Mouse (Mus musculus): ENCODE measurements around the gene Sec24d. TPM values are rescaled to one million over a fixed set of nuclear protein-coding genes. Genes with fewer than 3 reads are reported as not detected.

Gene Sec24d
- polyA plus RNA-seq, 1 experiment from 2014 or later: 16.2 TPM

- WGBS: 79% methylated on average over 5 of the region's 5 CpGs
- Histone ChIP-seq H3K4me3 (ENCODE audit: low read depth, low read length) (no peak overlapping the region), H3K36me3 (ENCODE audit: control insufficient read depth, insufficient read depth, low read length) (no peaks in the 10 kb centered on the region)
These were observed 46.2 kb downstream of the Sec24d start for GRCm38 (mm10) chr3:123313477-123313876.

GRCm38 (mm10) chr3:123313920-123314614 lies 46.8 kb downstream of the Sec24d start:
- Histone ChIP-seq H3K4me2 (ENCODE audit: low read length) (no peak overlapping the region), H3K27me3 (ENCODE audit: control insufficient read depth, insufficient read depth, low read depth, low read length) (no peaks in the 10 kb centered on the region), H3K4me3 (ENCODE audit: low read depth, low read length) (no peak overlapping the region), H3K9me3 (replicated peaks; ENCODE audit: control insufficient read depth, low read length, poor library complexity, severe bottlenecking) (no peaks in the 10 kb centered on the region), H3K9ac (ENCODE audit: low read depth, low read length) (no peak overlapping the region), H3K4me1 (ENCODE audit: control insufficient read depth, insufficient read depth, low read length) (no peaks in the 10 kb centered on the region), H3K36me3 (ENCODE audit: control insufficient read depth, insufficient read depth, low read length) (no peaks in the 10 kb centered on the region), H3K27ac (ENCODE audit: low read length) (no peak overlapping the region)
- ATAC-seq: no peak
- WGBS: 27% methylated on average over 12 of the region's 12 CpGs

More at GRCm38 (mm10) chr3:123313477-123313876, 46.2 kb downstream of the Sec24d start:
- no peak for ATAC-seq
- Histone ChIP-seq H3K9me3 (replicated peaks; ENCODE audit: control insufficient read depth, low read length, poor library complexity, severe bottlenecking) (no peaks in the 10 kb centered on the region), H3K27me3 (ENCODE audit: control insufficient read depth, insufficient read depth, low read depth, low read length) (no peaks in the 10 kb centered on the region), H3K4me2 (ENCODE audit: low read length) (no peak overlapping the region), H3K27ac (ENCODE audit: low read length) (no peak overlapping the region), H3K4me1 (ENCODE audit: control insufficient read depth, insufficient read depth, low read length) (no peaks in the 10 kb centered on the region), H3K9ac (ENCODE audit: low read depth, low read length) (no peak overlapping the region)

GRCm38 (mm10) chr3:123316066-123316465 lies 48.8 kb downstream of the Sec24d start:
- H3K36me3 ChIP-seq (ENCODE audit: control insufficient read depth, insufficient read depth, low read length): no peaks in the 10 kb centered on the region
- H3K27me3 ChIP-seq (ENCODE audit: control insufficient read depth, insufficient read depth, low read depth, low read length): no peaks in the 10 kb centered on the region
- H3K27ac ChIP-seq (ENCODE audit: low read length): no peak overlapping the region
- H3K4me1 ChIP-seq (ENCODE audit: control insufficient read depth, insufficient read depth, low read length): no peaks in the 10 kb centered on the region
- 80% methylated on average over 6 of the region's 6 CpGs for WGBS
- H3K9ac ChIP-seq (ENCODE audit: low read depth, low read length): no peak overlapping the region
- no peak overlapping the region for H3K4me3 ChIP-seq (ENCODE audit: low read depth, low read length)
- no peak for ATAC-seq
- no peaks in the 10 kb centered on the region for H3K9me3 ChIP-seq (replicated peaks; ENCODE audit: control insufficient read depth, low read length, poor library complexity, severe bottlenecking)
- no peak overlapping the region for H3K4me2 ChIP-seq (ENCODE audit: low read length)

GRCm38 (mm10) chr3:123317081-123317480 lies 49.8 kb downstream of the Sec24d start:
- no peaks in the 10 kb centered on the region for H3K9me3 ChIP-seq (replicated peaks; ENCODE audit: control insufficient read depth, low read length, poor library complexity, severe bottlenecking)
- H3K9ac ChIP-seq (ENCODE audit: low read depth, low read length): no peak overlapping the region
- ATAC-seq: no peak
- H3K27me3 ChIP-seq (ENCODE audit: control insufficient read depth, insufficient read depth, low read depth, low read length): no peaks in the 10 kb centered on the region
- H3K27ac ChIP-seq (ENCODE audit: low read length): no peak overlapping the region
- WGBS: 63% methylated on average over 9 of the region's 9 CpGs
- H3K36me3 ChIP-seq (ENCODE audit: control insufficient read depth, insufficient read depth, low read length): no peaks in the 10 kb centered on the region
- no peak overlapping the region for H3K4me2 ChIP-seq (ENCODE audit: low read length)
- no peaks in the 10 kb centered on the region for H3K4me1 ChIP-seq (ENCODE audit: control insufficient read depth, insufficient read depth, low read length)
- no peak overlapping the region for H3K4me3 ChIP-seq (ENCODE audit: low read depth, low read length)

GRCm38 (mm10) chr3:123320341-123320740 lies 53.1 kb downstream of the Sec24d start:
- ATAC-seq: no peak
- H3K36me3 ChIP-seq (ENCODE audit: control insufficient read depth, insufficient read depth, low read length): no peaks in the 10 kb centered on the region
- no peak overlapping the region for H3K4me3 ChIP-seq (ENCODE audit: low read depth, low read length)
- no peak overlapping the region for H3K4me2 ChIP-seq (ENCODE audit: low read length)
- WGBS: 84% methylated on average over 9 of the region's 9 CpGs
- no peaks in the 10 kb centered on the region for H3K27me3 ChIP-seq (ENCODE audit: control insufficient read depth, insufficient read depth, low read depth, low read length)
- no peak overlapping the region for H3K9ac ChIP-seq (ENCODE audit: low read depth, low read length)
- H3K4me1 ChIP-seq (ENCODE audit: control insufficient read depth, insufficient read depth, low read length): no peaks in the 10 kb centered on the region
- H3K9me3 ChIP-seq (replicated peaks; ENCODE audit: control insufficient read depth, low read length, poor library complexity, severe bottlenecking): no peaks in the 10 kb centered on the region
- no peak overlapping the region for H3K27ac ChIP-seq (ENCODE audit: low read length)

GRCm38 (mm10) chr3:123321612-123322011 lies 54.4 kb downstream of the Sec24d start:
- no peak overlapping the region for H3K27ac ChIP-seq (ENCODE audit: low read length)
- H3K4me1 ChIP-seq (ENCODE audit: control insufficient read depth, insufficient read depth, low read length): no peaks in the 10 kb centered on the region
- H3K27me3 ChIP-seq (ENCODE audit: control insufficient read depth, insufficient read depth, low read depth, low read length): no peaks in the 10 kb centered on the region
- H3K9ac ChIP-seq (ENCODE audit: low read depth, low read length): no peak overlapping the region
- no peaks in the 10 kb centered on the region for H3K36me3 ChIP-seq (ENCODE audit: control insufficient read depth, insufficient read depth, low read length)
- H3K4me2 ChIP-seq (ENCODE audit: low read length): no peak overlapping the region
- no peak overlapping the region for H3K4me3 ChIP-seq (ENCODE audit: low read depth, low read length)
- ATAC-seq: peak; percentile 68; the same call in 1 of the 2 replicates
- 85% methylated on average over 6 of the region's 6 CpGs for WGBS
- no peaks in the 10 kb centered on the region for H3K9me3 ChIP-seq (replicated peaks; ENCODE audit: control insufficient read depth, low read length, poor library complexity, severe bottlenecking)

GRCm38 (mm10) chr3:123322147-123322546 lies 54.9 kb downstream of the Sec24d start:
- no peak overlapping the region for H3K4me3 ChIP-seq (ENCODE audit: low read depth, low read length)
- no peaks in the 10 kb centered on the region for H3K36me3 ChIP-seq (ENCODE audit: control insufficient read depth, insufficient read depth, low read length)
- H3K4me1 ChIP-seq (ENCODE audit: control insufficient read depth, insufficient read depth, low read length): no peaks in the 10 kb centered on the region
- ATAC-seq: 0 out of 2 replicates have a peak, but pooled peaks have one; percentile 37
- H3K27me3 ChIP-seq (ENCODE audit: control insufficient read depth, insufficient read depth, low read depth, low read length): no peaks in the 10 kb centered on the region
- H3K4me2 ChIP-seq (ENCODE audit: low read length): no peak overlapping the region
- no peaks in the 10 kb centered on the region for H3K9me3 ChIP-seq (replicated peaks; ENCODE audit: control insufficient read depth, low read length, poor library complexity, severe bottlenecking)
- 28% methylated on average over 1 of the region's 1 CpGs for WGBS
- no peak overlapping the region for H3K27ac ChIP-seq (ENCODE audit: low read length)
- no peak overlapping the region for H3K9ac ChIP-seq (ENCODE audit: low read depth, low read length)

GRCm38 (mm10) chr3:123324326-123324725 lies 57.1 kb downstream of the Sec24d start:
- no peaks in the 10 kb centered on the region for H3K9me3 ChIP-seq (replicated peaks; ENCODE audit: control insufficient read depth, low read length, poor library complexity, severe bottlenecking)
- WGBS: 73% methylated on average over 4 of the region's 4 CpGs
- no peak overlapping the region for H3K4me2 ChIP-seq (ENCODE audit: low read length)
- no peaks in the 10 kb centered on the region for H3K4me1 ChIP-seq (ENCODE audit: control insufficient read depth, insufficient read depth, low read length)
- ATAC-seq: no peak
- H3K9ac ChIP-seq (ENCODE audit: low read depth, low read length): no peak overlapping the region
- H3K36me3 ChIP-seq (ENCODE audit: control insufficient read depth, insufficient read depth, low read length): no peaks in the 10 kb centered on the region
- H3K4me3 ChIP-seq (ENCODE audit: low read depth, low read length): no peak overlapping the region
- H3K27me3 ChIP-seq (ENCODE audit: control insufficient read depth, insufficient read depth, low read depth, low read length): no peaks in the 10 kb centered on the region
- no peak overlapping the region for H3K27ac ChIP-seq (ENCODE audit: low read length)

- H3K36me3 ChIP-seq (ENCODE audit: control insufficient read depth, insufficient read depth, low read length): no peaks in the 10 kb centered on the region
- WGBS: 59% methylated on average over 6 of the region's 6 CpGs
- no peaks in the 10 kb centered on the region for H3K27me3 ChIP-seq (ENCODE audit: control insufficient read depth, insufficient read depth, low read depth, low read length)
- no peak for ATAC-seq
- H3K4me2 ChIP-seq (ENCODE audit: low read length): no peak overlapping the region
- no peaks in the 10 kb centered on the region for H3K9me3 ChIP-seq (replicated peaks; ENCODE audit: control insufficient read depth, low read length, poor library complexity, severe bottlenecking)
- no peak overlapping the region for H3K4me3 ChIP-seq (ENCODE audit: low read depth, low read length)
- H3K9ac ChIP-seq (ENCODE audit: low read depth, low read length): no peak overlapping the region
- no peaks in the 10 kb centered on the region for H3K4me1 ChIP-seq (ENCODE audit: control insufficient read depth, insufficient read depth, low read length)
- H3K27ac ChIP-seq (ENCODE audit: low read length): no peak overlapping the region
These were observed 62.0 kb downstream of the Sec24d start for GRCm38 (mm10) chr3:123329251-123329650.

All from midbrain, embryonic 16.5 days (tissue).